8 mouse cellular contexts compared by ENCODE assay signal in genomic region chr6:140593420-140594170, GRCm38 (mm10). TPM values are rescaled to one million over a fixed set of nuclear protein-coding genes. Genes with fewer than 3 reads are reported as not detected.
DNase-seq lines count a peak whose midpoint lies in the region; ATAC-seq lines count a peak whose summit lies in the region.

No protein-coding gene starts in this region.

- H3K9me3 ChIP-seq in embryonic facial prominence, embryonic 14.5 days (ENCODE audit: control insufficient read depth, low read length), result no peaks in the 10 kb centered on the region
- H3K9me3 ChIP-seq in hindbrain, embryonic 10.5 days, result no peaks in the 10 kb centered on the region

- intact Hi-C loops in left cerebral cortex, postnatal 36 days (cut with DNase I), result no loop called here

- no peak for ATAC-seq in embryonic facial prominence, embryonic 14.5 days (ENCODE audit: low read depth)

- H3K4me1 ChIP-seq in embryonic facial prominence, embryonic 14.5 days (ENCODE audit: control insufficient read depth, insufficient read depth, low read length), result no peaks in the 10 kb centered on the region; the same call in 1 of the 2 replicates
- peaks cover 16% of the 10 kb centered on the region for H3K4me1 ChIP-seq in hindbrain, embryonic 10.5 days (replicated peaks)

- no peak overlapping the region for H3K4me3 ChIP-seq in embryonic facial prominence, embryonic 14.5 days (ENCODE audit: low read depth, low read length)
- no peak overlapping the region for H3K4me3 ChIP-seq in hindbrain, embryonic 10.5 days

- H3K27ac ChIP-seq in embryonic facial prominence, embryonic 14.5 days (replicated peaks; ENCODE audit: low read depth, low read length), result peak overlapping the region; percentile 6; the same call in 1 of the 2 replicates
- H3K27ac ChIP-seq in hindbrain, embryonic 10.5 days, result no peak overlapping the region

- H3K4me2 ChIP-seq in embryonic facial prominence, embryonic 14.5 days (ENCODE audit: low read depth, low read length), result no peak overlapping the region

- DNase-seq in ovary, adult 18-20 months (ENCODE audit: low spot score), result peak; percentile 15
- DNase-seq in ovary, postnatal 10 days (ENCODE audit: low spot score), result no peak
- peak; percentile 51 for DNase-seq in embryonic facial prominence, embryonic 14.5 days (ENCODE audit: low spot score)
- DNase-seq in kidney, adult 18-20 months, result peak; percentile 75
- peak; percentile 37 to 39 for DNase-seq in left cerebral cortex, postnatal 36 days (ENCODE audit: low spot score in 2 of 2)
- DNase-seq in right cerebral cortex, adult 2 months (ENCODE audit: low spot score in 2 of 2), result peak; percentile 34 to 40
- DNase-seq in spleen, postnatal 14 days (ENCODE audit: low spot score in 2 of 2), result no peak
- no peak for DNase-seq in hindbrain, embryonic 10.5 days (ENCODE audit: low spot score)

- H3K27me3 ChIP-seq in embryonic facial prominence, embryonic 14.5 days (replicated peaks; ENCODE audit: control insufficient read depth, insufficient read depth, low read length), result no peaks in the 10 kb centered on the region
- H3K27me3 ChIP-seq in hindbrain, embryonic 10.5 days (ENCODE audit: insufficient read depth, poor library complexity, severe bottlenecking), result no peaks in the 10 kb centered on the region

- 63% methylated on average over 17 of the region's 17 CpGs for WGBS in embryonic facial prominence, embryonic 14.5 days
- 90% methylated on average over 17 of the region's 17 CpGs for WGBS in hindbrain, embryonic 10.5 days

- peaks cover 84% of the 10 kb centered on the region for H3K36me3 ChIP-seq in embryonic facial prominence, embryonic 14.5 days (ENCODE audit: control insufficient read depth, insufficient read depth, low read length)
- peaks cover 93% of the 10 kb centered on the region for H3K36me3 ChIP-seq in hindbrain, embryonic 10.5 days

- H3K9ac ChIP-seq in embryonic facial prominence, embryonic 14.5 days (ENCODE audit: low read depth, low read length), result no peak overlapping the region

RNA-seq across cellular contexts. Expression of gene Aebp2, which starts 28.9 kb away (rescaled TPM):
- polyA plus RNA-seq in embryonic facial prominence, embryonic 14.5 days (2014; fragmentation: Nextera tagmentation; extraction: Ambion mirVana), result 18.1 and 18.7 TPM in 2 replicates
- total RNA-seq in left cerebral cortex, postnatal 36 days (2021), result 10 to 100 TPM; 55.8 to 68.0 TPM
- 8.0 and 9.4 TPM in 2 replicates for polyA plus RNA-seq in hindbrain, embryonic 10.5 days (2016; fragmentation: Nextera tagmentation; extraction: Ambion mirVana)

Comparison
In these comparisons a context has a peak if more than half of its experiments do, and no peak if none do; other contexts are left out.
1. DNase-seq: peak in ovary, adult 18-20 months (single experiment), embryonic facial prominence, embryonic 14.5 days (single experiment), kidney, adult 18-20 months (single experiment), left cerebral cortex, postnatal 36 days (2 of 2) and right cerebral cortex, adult 2 months (2 of 2); none in ovary, postnatal 10 days (single experiment), spleen, postnatal 14 days (0 of 2) and hindbrain, embryonic 10.5 days (single experiment).